Mouse (Mus musculus) kidney, postnatal 0 days (tissue): ENCODE data around the gene Msh6. TPM values are rescaled to one million over a fixed set of nuclear protein-coding genes. Genes with fewer than 3 reads are reported as not detected.
"Not testable (repeated sequence)": the region's sequence is repeated elsewhere in the genome, so short reads cannot be mapped to it uniquely, and the experiment has no call there.

Source experiments
- ATAC-seq: fragments of 200-750 bp; cut with Nextera tagmentation; replicated peaks from 2 replicates; pipeline ENCODE4 v1.8.0; 2017; ENCODE audit warnings: low read depth, moderate number of reproducible peaks, moderate TSS enrichment, moderate library complexity; ENCODE audit not compliant: low FRiP score
- DNase-seq: peaks from one replicate; pipeline ENCODE4 v3.0.0-alpha.2; 2016; ENCODE audit warnings: low spot score
- H3K27ac ChIP-seq: fragments of 300-500 bp; sonication (generic); 2 replicates; pipeline ENCODE4 v1.5.1; 2014; ENCODE audit warnings: mild to moderate bottlenecking
- H3K27me3 ChIP-seq: fragments of 300-500 bp; sonication (generic); 2 replicates; pipeline ENCODE4 v1.6.1; 2014; ENCODE audit warnings: low read length, mixed read lengths; ENCODE audit not compliant: insufficient read depth
- H3K36me3 ChIP-seq: fragments of 300-500 bp; sonication (generic); 2 replicates; pipeline ENCODE4 v1.6.1; 2014; ENCODE audit warnings: low read length, mixed read lengths; ENCODE audit not compliant: insufficient read depth
- H3K4me1 ChIP-seq: fragments of 300-500 bp; sonication (generic); replicated peaks from 2 replicates; pipeline ENCODE4 v1.6.1; 2014; ENCODE audit warnings: antibody characterized with exemption, low read length, mixed read lengths; ENCODE audit not compliant: insufficient read depth
- H3K4me2 ChIP-seq: fragments of 300-500 bp; sonication (generic); 2 replicates; pipeline ENCODE4 v1.6.1; 2014; ENCODE audit warnings: mild to moderate bottlenecking, low read length, moderate library complexity, mixed read lengths
- H3K4me3 ChIP-seq: fragments of 300-500 bp; sonication (generic); replicated peaks from 2 replicates; pipeline ENCODE4 v1.5.1; 2014; ENCODE audit warnings: low read depth, low read length
- H3K9ac ChIP-seq: fragments of 300-500 bp; sonication (generic); 2 replicates; pipeline ENCODE4 v1.6.1; 2014; ENCODE audit warnings: low read depth, low read length
- H3K9me3 ChIP-seq: fragments of 300-500 bp; sonication (generic); replicated peaks from 2 replicates; pipeline ENCODE4 v1.6.1; 2016; ENCODE audit warnings: low read length, inconsistent platforms, mixed read lengths
- CTCF ChIP-seq: IDR thresholded peaks from 2 replicates; pipeline ENCODE4 v1.5.1; 2016; ENCODE audit warnings: antibody characterized with exemption, low read depth, mild to moderate bottlenecking, moderate library complexity
- WGBS: fragments of 180-500 bp; shearing (Covaris S2); extraction: QIAGEN DNeasy Blood & Tissue Kit; methylation state at CpG from one replicate; pipeline ENCODE4 v1.1.7; 2014; 5-methylcytosine and 5-hydroxymethylcytosine counted together
- polyA plus RNA-seq: library from polyadenylated mRNA; unstranded; fragments of >200 nt; fragmentation: Nextera tagmentation; extraction: Ambion mirVana; gene quantifications from 2 replicates; pipeline ENCODE4 v1.2.1, GENCODE M21; 2015

Gene Msh6
- 28.6 and 32.0 TPM in 2 replicates for polyA plus RNA-seq

DNA sequence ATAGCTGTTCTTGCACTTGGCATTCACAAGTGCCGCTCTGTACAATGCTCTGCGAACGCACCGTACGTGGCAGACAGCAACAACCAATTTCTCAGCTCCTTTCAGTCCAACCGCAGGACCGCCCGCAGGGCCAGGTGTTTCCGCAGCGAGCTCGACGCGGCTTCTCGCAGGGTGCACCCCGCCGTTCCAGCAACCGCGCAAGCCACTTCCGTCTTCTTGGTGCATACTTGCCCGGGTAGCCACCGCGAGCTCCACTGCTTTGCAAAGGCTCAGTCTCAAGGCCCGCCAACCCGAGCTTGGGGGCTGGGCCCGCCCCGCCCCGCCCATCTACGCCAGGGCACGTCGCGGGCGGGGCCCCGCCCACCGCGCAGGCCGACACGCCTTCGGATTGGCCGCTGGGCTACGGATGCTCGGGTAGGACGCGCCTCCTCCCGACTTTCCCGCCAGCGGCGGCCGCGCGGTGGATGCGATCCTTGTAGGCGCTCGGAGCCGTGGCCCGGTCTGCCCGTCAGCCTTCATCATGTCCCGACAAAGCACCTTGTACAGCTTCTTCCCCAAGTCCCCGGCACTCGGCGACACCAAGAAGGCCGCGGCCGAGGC, at the start of gene Msh6:
Gene Msh6 (plus strand): TSS at position 434 of the 600 bp plus-strand sequence.
- Histone ChIP-seq H3K9ac (peak within 1 kb of the TSS; percentile 75), H3K4me3 (peak within 1 kb of the TSS; percentile 68), H3K27ac (peak within 1 kb of the TSS; percentile 76), H3K4me1 (peaks cover 8% of the 10 kb centered on the region; the same call in 1 of the 2 replicates), H3K36me3 (no peaks in the 10 kb centered on the region), H3K4me2 (peak within 1 kb of the TSS; percentile 58), H3K27me3 (no peaks in the 10 kb centered on the region), H3K9me3 (no peaks in the 10 kb centered on the region)
- TF ChIP-seq CTCF = no peak
- under 1% methylated on average over 56 of the region's 63 CpGs for WGBS
- peak; percentile 97 for ATAC-seq
- peak; percentile 95 for DNase-seq

DNA sequence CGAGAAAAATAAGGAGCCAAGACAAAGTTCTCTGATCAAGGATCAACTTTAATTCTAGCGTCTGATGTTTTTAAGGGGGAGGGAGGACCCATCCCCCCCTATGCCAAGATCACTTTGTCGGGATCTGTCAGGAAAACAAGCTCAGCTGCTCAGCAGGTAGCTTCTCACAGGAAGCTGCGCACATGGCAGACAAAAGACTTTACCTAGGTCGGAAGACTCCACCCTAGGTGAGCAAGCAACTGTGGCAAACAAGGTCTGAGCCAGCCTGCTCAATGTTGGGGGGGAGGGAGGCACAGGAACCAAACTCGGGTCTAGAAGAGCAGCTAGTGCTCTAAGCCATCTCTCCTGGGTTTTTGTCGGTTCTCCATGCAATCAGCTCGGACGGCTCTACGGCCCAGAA, 40.5 kb upstream of the Msh6 start:
- no peaks in the 10 kb centered on the region for H3K36me3 ChIP-seq
- TF ChIP-seq CTCF = no peak
- ATAC-seq = no peak
- no peaks in the 10 kb centered on the region for H3K27me3 ChIP-seq
- no peak overlapping the region for H3K4me2 ChIP-seq
- no peak for DNase-seq
- H3K9ac ChIP-seq = no peak overlapping the region
- H3K27ac ChIP-seq = no peak overlapping the region
- no peaks in the 10 kb centered on the region for H3K9me3 ChIP-seq
- 89% methylated on average over 10 of the region's 10 CpGs for WGBS
- no peak overlapping the region for H3K4me3 ChIP-seq
- no peaks in the 10 kb centered on the region for H3K4me1 ChIP-seq

GRCm38 (mm10) chr17:87934736-87935135, 40.1 kb upstream of the Msh6 start:
- ATAC-seq (no peak), DNase-seq (no peak)
- WGBS = 89% methylated on average over 8 of the region's 8 CpGs
- no peak overlapping the region for H3K4me2 ChIP-seq
- no peak overlapping the region for H3K9ac ChIP-seq
- H3K27ac ChIP-seq = no peak overlapping the region
- H3K36me3 ChIP-seq = no peaks in the 10 kb centered on the region
- H3K4me3 ChIP-seq = no peak overlapping the region
- H3K9me3 ChIP-seq = no peaks in the 10 kb centered on the region
- no peaks in the 10 kb centered on the region for H3K27me3 ChIP-seq
- no peak for TF ChIP-seq CTCF
- H3K4me1 ChIP-seq = no peaks in the 10 kb centered on the region

GRCm38 (mm10) chr17:87936156-87936555, 38.7 kb upstream of the Msh6 start:
- no peak for ATAC-seq
- no peaks in the 10 kb centered on the region for H3K9me3 ChIP-seq
- H3K36me3 ChIP-seq = no peaks in the 10 kb centered on the region
- H3K27me3 ChIP-seq = no peaks in the 10 kb centered on the region
- TF ChIP-seq CTCF = no peak
- H3K27ac ChIP-seq = no peak overlapping the region
- H3K4me2 ChIP-seq = no peak overlapping the region
- H3K4me3 ChIP-seq = no peak overlapping the region
- H3K9ac ChIP-seq = no peak overlapping the region
- WGBS = 84% methylated on average over 4 of the region's 4 CpGs
- H3K4me1 ChIP-seq = no peaks in the 10 kb centered on the region
- DNase-seq = no peak

GRCm38 (mm10) chr17:87948965-87949584, 25.8 kb upstream of the Msh6 start:
- H3K27ac ChIP-seq = no peak overlapping the region
- peak; percentile 96 for TF ChIP-seq CTCF
- H3K9me3 ChIP-seq = no peaks in the 10 kb centered on the region
- no peak overlapping the region for H3K9ac ChIP-seq
- 0 out of 2 replicates have a peak, but pooled peaks have one; percentile 36 for ATAC-seq
- H3K4me1 ChIP-seq = no peaks in the 10 kb centered on the region
- DNase-seq = peak; percentile 81
- WGBS = 41% methylated on average over 16 of the region's 16 CpGs
- no peak overlapping the region for H3K4me3 ChIP-seq
- H3K27me3 ChIP-seq = no peaks in the 10 kb centered on the region
- no peaks in the 10 kb centered on the region for H3K36me3 ChIP-seq
- no peak overlapping the region for H3K4me2 ChIP-seq

DNA sequence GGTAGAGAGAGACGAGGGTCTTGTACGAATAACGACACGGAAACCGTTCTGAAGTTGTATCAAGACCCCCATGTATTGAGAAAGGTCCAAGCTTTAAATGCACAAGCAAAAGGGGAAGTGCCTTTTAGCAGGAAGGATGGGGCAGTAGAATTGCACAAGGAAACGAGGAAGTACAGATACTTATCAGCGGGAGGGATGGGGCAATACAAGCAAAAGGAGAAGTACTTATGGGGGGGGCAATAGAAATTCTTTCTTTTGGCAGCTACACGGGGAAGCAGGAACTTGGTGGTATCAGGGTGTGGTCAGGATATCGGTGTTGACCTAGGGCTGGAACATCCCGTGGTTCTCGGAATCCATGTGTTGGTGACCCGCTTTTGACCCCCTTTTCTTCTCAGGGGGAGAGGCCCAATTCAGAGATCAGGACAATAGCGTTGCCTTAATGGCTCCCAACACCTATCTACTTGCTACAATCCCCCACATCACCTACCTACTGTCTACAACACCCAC, 20.2 kb upstream of the Msh6 start:
- WGBS = 92% methylated on average over 13 of the region's 13 CpGs
- H3K27me3 ChIP-seq, H3K9me3 ChIP-seq, H3K27ac ChIP-seq, DNase-seq, H3K4me3 ChIP-seq, ATAC-seq, H3K36me3 ChIP-seq, H3K9ac ChIP-seq, H3K4me2 ChIP-seq, H3K4me1 ChIP-seq: not testable (repeated sequence)
